Mouse (Mus musculus): ENCODE measurements at regions not wholly inside any gene's neighbourhood (a gene's known extent, or its start where the extent isn't known, plus 50 kb on each side); places are given as distances from the start of the nearest gene placed in this dataset.

DNA sequence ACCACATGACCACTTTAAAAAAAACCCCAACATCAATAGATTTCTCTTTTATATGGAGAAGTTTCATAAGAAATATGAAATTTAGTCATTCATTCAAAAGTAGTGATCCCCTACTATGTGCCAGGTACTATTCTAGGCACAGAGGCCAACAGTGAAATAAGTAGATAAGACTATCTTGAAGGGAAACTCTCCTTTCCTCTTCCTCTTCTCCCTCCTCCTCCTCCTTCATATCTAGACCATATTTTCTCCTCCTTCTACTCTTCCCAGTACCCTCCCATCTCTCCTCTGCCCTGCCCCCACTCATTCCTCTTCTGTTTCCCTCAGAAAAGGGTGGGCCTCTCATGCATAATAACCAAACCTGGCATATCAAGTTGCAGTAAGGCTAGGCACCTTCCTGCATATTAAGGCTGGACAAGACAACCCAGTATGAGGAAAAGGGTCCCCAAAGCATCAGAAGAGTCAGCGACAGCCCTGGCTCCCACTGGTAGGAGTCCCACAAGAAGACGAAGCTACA is 54.4 kb upstream of the Prickle1 start:
- no peak for DNase-seq (ENCODE audit: low spot score in 2 of 2)

DNA sequence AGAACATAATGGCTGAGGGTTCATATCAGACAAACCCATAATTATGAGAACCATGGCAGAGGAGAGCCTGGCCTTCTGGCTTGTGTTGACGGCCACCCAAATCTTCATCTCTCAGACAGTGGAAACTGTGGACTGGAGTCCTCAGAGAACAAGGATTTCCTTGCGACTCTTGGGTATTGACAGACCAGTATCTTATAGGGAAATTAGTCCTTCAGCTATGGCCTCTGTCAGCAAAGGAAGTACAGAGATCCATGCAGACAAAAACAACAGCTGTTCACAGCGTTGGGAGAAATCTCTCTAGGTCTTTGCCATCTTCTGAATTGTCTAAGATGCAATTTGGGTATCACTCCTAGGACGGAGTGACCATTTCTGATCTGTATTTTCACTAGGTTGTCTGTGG is 53.0 kb upstream of the Prickle1 start:
- DNase-seq (ENCODE audit: low spot score in 2 of 2), result no peak

- no peak for DNase-seq (ENCODE audit: low spot score in 2 of 2)
These were observed 51.1 kb upstream of the Prickle1 start for GRCm38 (mm10) chr15:93646820-93647219.

GRCm38 (mm10) chr15:93645950-93646349 is 50.3 kb upstream of the Prickle1 start:
- DNase-seq (ENCODE audit: low spot score in 2 of 2), result no peak

Data from frontal cortex, postnatal 36 days (tissue).